Mouse (Mus musculus): ENCODE data around the gene Bcl2l11. TPM values are rescaled to one million over a fixed set of nuclear protein-coding genes. Genes with fewer than 3 reads are reported as not detected.

The Bcl2l11 gene
- total RNA-seq, 2 experiments from 2014 or later: 13.4 to 14.4 TPM

- ATAC-seq (replicated peaks; ENCODE audit: poor library complexity, severe bottlenecking): peak; percentile 90
These were observed 11.1 kb downstream of the Bcl2l11 start for GRCm38 (mm10) chr2:128136769-128137433.

GRCm38 (mm10) chr2:128137480-128138276 is 11.8 kb downstream of the Bcl2l11 start:
- no peak for ATAC-seq (replicated peaks; ENCODE audit: poor library complexity, severe bottlenecking)

- no peak for ATAC-seq (replicated peaks; ENCODE audit: poor library complexity, severe bottlenecking)
These were observed 13.1 kb downstream of the Bcl2l11 start for GRCm38 (mm10) chr2:128138924-128139323.

- no peak for ATAC-seq (replicated peaks; ENCODE audit: poor library complexity, severe bottlenecking)
These were observed 13.9 kb downstream of the Bcl2l11 start for GRCm38 (mm10) chr2:128139781-128140180.

GRCm38 (mm10) chr2:128140183-128140582 is 14.3 kb downstream of the Bcl2l11 start:
- ATAC-seq (replicated peaks; ENCODE audit: poor library complexity, severe bottlenecking): no peak

- ATAC-seq (replicated peaks; ENCODE audit: poor library complexity, severe bottlenecking): no peak
These were observed 18.2 kb downstream of the Bcl2l11 start for GRCm38 (mm10) chr2:128143992-128144391.

- no peak for ATAC-seq (replicated peaks; ENCODE audit: poor library complexity, severe bottlenecking)
These were observed 19.6 kb downstream of the Bcl2l11 start for GRCm38 (mm10) chr2:128145433-128145832.

GRCm38 (mm10) chr2:128149596-128149995 is 23.8 kb downstream of the Bcl2l11 start:
- ATAC-seq (replicated peaks; ENCODE audit: poor library complexity, severe bottlenecking): no peak

GRCm38 (mm10) chr2:128152211-128152610 is 26.4 kb downstream of the Bcl2l11 start:
- no peak for ATAC-seq (replicated peaks; ENCODE audit: poor library complexity, severe bottlenecking)

GRCm38 (mm10) chr2:128152845-128153550 is 27.2 kb downstream of the Bcl2l11 start:
- peak; percentile 65 for ATAC-seq (replicated peaks; ENCODE audit: poor library complexity, severe bottlenecking)

GRCm38 (mm10) chr2:128153551-128153910 is 27.7 kb downstream of the Bcl2l11 start:
- peak; percentile 80 for ATAC-seq (replicated peaks; ENCODE audit: poor library complexity, severe bottlenecking)

GRCm38 (mm10) chr2:128155412-128156066 is 29.7 kb downstream of the Bcl2l11 start:
- ATAC-seq (replicated peaks; ENCODE audit: poor library complexity, severe bottlenecking): no peak

GRCm38 (mm10) chr2:128156067-128156462 is 30.2 kb downstream of the Bcl2l11 start:
- ATAC-seq (replicated peaks; ENCODE audit: poor library complexity, severe bottlenecking): no peak

- ATAC-seq (replicated peaks; ENCODE audit: poor library complexity, severe bottlenecking): no peak
These were observed 30.9 kb downstream of the Bcl2l11 start for GRCm38 (mm10) chr2:128156557-128157412.

GRCm38 (mm10) chr2:128158734-128159410 is 33.0 kb downstream of the Bcl2l11 start:
- no peak for ATAC-seq (replicated peaks; ENCODE audit: poor library complexity, severe bottlenecking)

- no peak for ATAC-seq (replicated peaks; ENCODE audit: poor library complexity, severe bottlenecking)
These were observed 33.8 kb downstream of the Bcl2l11 start for GRCm38 (mm10) chr2:128159619-128160125.

GRCm38 (mm10) chr2:128163177-128163576 is 37.3 kb downstream of the Bcl2l11 start:
- ATAC-seq (replicated peaks; ENCODE audit: poor library complexity, severe bottlenecking): no peak

GRCm38 (mm10) chr2:128166623-128167423 is 41.0 kb downstream of the Bcl2l11 start:
- no peak for ATAC-seq (replicated peaks; ENCODE audit: poor library complexity, severe bottlenecking)
